Mouse (Mus musculus) MEL (cell line): ENCODE measurements at regions not wholly inside any gene's neighbourhood (a gene's known extent, or its start where the extent isn't known, plus 50 kb on each side); places are given as distances from the start of the nearest gene placed in this dataset.

Experiments used
- CHD2 ChIP-seq: IDR thresholded peaks from 2 replicates; pipeline ENCODE4 v1.6.1; 2011; ENCODE audit warnings: low read length, improper control_type of control experiment
- CTCF ChIP-seq, 3 experiments: IDR thresholded peaks in 2 of 3; conservative IDR thresholded peaks in 1 of 3; 2 replicates each; pipeline ENCODE4 v1.5.1; 2011 to 2012; ENCODE audit warnings: low read length in 3 of 3, low read depth in 2 of 3, mild to moderate bottlenecking in 2 of 3, improper control_type of control experiment in 1 of 3, inconsistent platforms in 1 of 3, mixed read lengths in 1 of 3, moderate library complexity in 1 of 3; ENCODE audit not compliant: control insufficient read depth in 1 of 3, insufficient read depth in 1 of 3, poor library complexity in 1 of 3, severe bottlenecking in 1 of 3
- ELF1 ChIP-seq: IDR thresholded peaks from 2 replicates; pipeline ENCODE4 v1.6.1; 2014; ENCODE audit warnings: low read depth, mild to moderate bottlenecking, inconsistent platforms, low read length, improper control_type of control experiment, moderate library complexity
- GATA1 ChIP-seq: IDR thresholded peaks from 2 replicates; pipeline ENCODE4 v1.6.1; 2011; ENCODE audit warnings: low read depth, low read length, improper control_type of control experiment
- KAT2A ChIP-seq: conservative IDR thresholded peaks from 2 replicates; pipeline ENCODE4 v1.6.1; 2012; ENCODE audit warnings: low read depth, low read length, improper control_type of control experiment, inconsistent platforms
- MAFK ChIP-seq: IDR thresholded peaks from 2 replicates; pipeline ENCODE4 v1.6.1; 2011; ENCODE audit warnings: low read depth, mild to moderate bottlenecking, low read length, improper control_type of control experiment, borderline replicate concordance
- MAZ ChIP-seq: IDR thresholded peaks from 2 replicates; pipeline ENCODE4 v1.6.1; 2012; ENCODE audit warnings: low read depth, mild to moderate bottlenecking, inconsistent platforms, low read length, improper control_type of control experiment
- MXI1 ChIP-seq: IDR thresholded peaks from 2 replicates; pipeline ENCODE4 v1.6.1; 2011; ENCODE audit warnings: mild to moderate bottlenecking, low read depth, low read length, improper control_type of control experiment
- POLR2AphosphoS5 ChIP-seq: IDR thresholded peaks from 2 replicates; pipeline ENCODE4 v1.6.1; 2012; ENCODE audit warnings: low read depth, borderline replicate concordance, mild to moderate bottlenecking, inconsistent platforms, low read length, moderate library complexity, mixed read lengths
- RAD21 ChIP-seq: IDR thresholded peaks from 2 replicates; pipeline ENCODE4 v1.6.1; 2011; ENCODE audit warnings: mild to moderate bottlenecking, low read depth, low read length, improper control_type of control experiment
- SIN3A ChIP-seq: IDR thresholded peaks from 2 replicates; pipeline ENCODE4 v1.6.1; 2012; ENCODE audit warnings: low read length, improper control_type of control experiment, inconsistent platforms
- USF2 ChIP-seq, 2 experiments: IDR thresholded peaks; 2 replicates each; pipeline ENCODE4 v1.6.1; 2011 to 2012; ENCODE audit warnings: improper control_type of control experiment in 2 of 2, low read length in 2 of 2, borderline replicate concordance in 1 of 2, inconsistent platforms in 1 of 2, low read depth in 1 of 2, mild to moderate bottlenecking in 1 of 2; ENCODE audit not compliant: insufficient read depth in 1 of 2

DNA sequence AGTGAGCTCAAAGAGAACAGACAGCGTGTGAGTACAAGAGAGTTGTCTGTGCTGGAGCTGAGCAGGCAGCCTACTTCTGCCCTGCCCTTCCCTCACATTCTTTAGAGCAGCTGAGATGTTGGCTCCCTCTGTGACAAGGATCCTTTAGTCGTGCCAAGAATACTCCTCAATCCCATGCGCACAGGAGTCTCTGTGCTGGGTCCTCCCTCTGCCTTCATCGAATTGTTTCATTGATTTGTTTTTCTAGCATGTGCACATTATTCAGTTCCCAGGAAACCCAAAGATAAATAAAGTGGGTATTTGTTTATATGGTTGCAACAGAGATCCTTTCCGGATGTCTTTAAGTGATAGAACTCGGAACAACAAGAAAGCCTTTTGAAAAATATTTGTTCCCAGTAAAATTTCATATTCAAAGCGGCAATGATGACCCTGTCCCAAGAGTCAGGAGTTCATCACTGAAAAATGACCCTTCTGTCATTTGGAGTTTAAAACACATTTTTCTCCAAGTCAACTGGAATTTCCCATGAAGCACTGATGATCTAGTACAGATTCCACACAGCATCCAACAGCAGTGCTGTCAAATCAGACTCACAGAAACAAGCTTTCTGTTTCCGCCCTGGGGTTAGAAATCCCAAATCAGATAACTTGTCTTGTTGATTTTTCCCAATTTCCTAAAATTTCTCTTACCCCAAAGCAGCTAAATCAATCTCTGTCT is 136.7 kb downstream of the Dact1 start:
- no peak for TF ChIP-seq POLR2AphosphoS5
- TF ChIP-seq ELF1 = no peak
- no peak for TF ChIP-seq GATA1
- TF ChIP-seq CTCF (IDR thresholded peaks at IDR 0.05 in 2 of 3, conservative IDR thresholded peaks at IDR 0.05 in 1 of 3; ENCODE audit: control insufficient read depth in 1 of 3, insufficient read depth in 1 of 3, low read depth in 2 of 3, low read length in 3 of 3, poor library complexity in 1 of 3, severe bottlenecking in 1 of 3) = no peak
- no peak for TF ChIP-seq KAT2A
- no peak for TF ChIP-seq RAD21
- TF ChIP-seq MXI1 = no peak
- TF ChIP-seq MAZ = no peak
- TF ChIP-seq SIN3A = no peak
- no peak for TF ChIP-seq USF2 (IDR thresholded peaks at IDR 0.05; ENCODE audit: borderline replicate concordance in 1 of 2, insufficient read depth in 1 of 2, low read depth in 1 of 2, low read length in 2 of 2)
- no peak for TF ChIP-seq CHD2
- TF ChIP-seq MAFK = no peak
